Mouse (Mus musculus) bone marrow, adult 2 months (tissue): ENCODE results near the gene Hrc.

ENCODE experiments used
- CTCF ChIP-seq: fragments of 200-500 bp; IDR thresholded peaks from 2 replicates; pipeline ENCODE4 v1.5.1; 2011; ENCODE audit warnings: low read length, control low read depth; ENCODE audit not compliant: control insufficient read depth, insufficient read depth
- POLR2A ChIP-seq: fragments of 200-500 bp; IDR thresholded peaks from 2 replicates; pipeline ENCODE4 v1.6.1; 2011; ENCODE audit warnings: low read depth, mild to moderate bottlenecking, control low read depth, low read length, borderline replicate concordance; ENCODE audit not compliant: control insufficient read depth

DNA sequence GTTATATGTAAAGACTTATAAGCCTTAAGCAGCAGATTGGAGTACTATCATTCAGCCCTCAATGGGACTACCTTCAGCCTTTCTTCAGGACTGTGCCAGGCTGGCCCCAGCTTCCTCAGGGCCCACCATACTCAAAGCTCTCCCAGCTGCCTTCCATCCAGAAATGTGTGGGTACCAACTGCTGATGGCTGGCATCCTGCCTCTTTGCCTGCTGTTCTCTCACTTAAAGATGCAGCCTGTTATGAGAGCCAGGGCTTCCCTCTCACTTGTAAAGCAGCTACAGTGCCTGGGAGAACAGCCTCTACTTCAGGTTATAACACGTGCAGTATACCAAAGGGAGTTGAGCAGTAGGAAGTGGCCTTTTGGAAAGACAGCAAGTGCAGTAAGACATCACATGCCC, 41.0 kb downstream of the Hrc start:
- TF ChIP-seq CTCF (no peak), POLR2A (no peak)
